Mouse (Mus musculus) cortical plate, adult 2 months (tissue): ENCODE measurements around the gene Ino80e. TPM values are rescaled to one million over a fixed set of nuclear protein-coding genes. Genes with fewer than 3 reads are reported as not detected.
A peak's percentile ranks its signal among the peaks of the same experiment; 100 is the strongest.

Source experiments
- H3K27ac ChIP-seq: fragments of 200-500 bp; 2 replicates; pipeline ENCODE4 v1.5.1; 2012; ENCODE audit warnings: low read length, control low read depth, inconsistent platforms; ENCODE audit not compliant: insufficient read depth
- H3K4me1 ChIP-seq: fragments of 200-500 bp; 2 replicates; pipeline ENCODE4 v1.6.1; 2011; ENCODE audit warnings: low read length; ENCODE audit not compliant: control insufficient read depth, insufficient read depth
- H3K4me3 ChIP-seq: fragments of 200-500 bp; 2 replicates; pipeline ENCODE4 v1.5.1; 2011; ENCODE audit warnings: mild to moderate bottlenecking, low read length, control low read depth; ENCODE audit not compliant: insufficient read depth
- CTCF ChIP-seq: fragments of 200-500 bp; IDR thresholded peaks from 2 replicates; pipeline ENCODE4 v1.5.1; 2011; ENCODE audit warnings: mild to moderate bottlenecking, control low read depth, low read length; ENCODE audit not compliant: insufficient read depth; ENCODE audit errors: extremely low read depth
- POLR2A ChIP-seq: fragments of 200-500 bp; IDR thresholded peaks from 2 replicates; pipeline ENCODE4 v1.6.1; 2011; ENCODE audit warnings: mild to moderate bottlenecking, low read length, control low read depth; ENCODE audit not compliant: insufficient read depth; ENCODE audit errors: extremely low read depth
- polyA plus RNA-seq: library from polyadenylated mRNA; depleted of rRNA; stranded (reverse); fragments of >200 nt; gene quantifications from 2 replicates; pipeline ENCODE4 v1.2.3, GENCODE M21; 2012; rRNA removed

Gene Ino80e
- polyA plus RNA-seq, 1 experiment: 59.3 TPM

DNA sequence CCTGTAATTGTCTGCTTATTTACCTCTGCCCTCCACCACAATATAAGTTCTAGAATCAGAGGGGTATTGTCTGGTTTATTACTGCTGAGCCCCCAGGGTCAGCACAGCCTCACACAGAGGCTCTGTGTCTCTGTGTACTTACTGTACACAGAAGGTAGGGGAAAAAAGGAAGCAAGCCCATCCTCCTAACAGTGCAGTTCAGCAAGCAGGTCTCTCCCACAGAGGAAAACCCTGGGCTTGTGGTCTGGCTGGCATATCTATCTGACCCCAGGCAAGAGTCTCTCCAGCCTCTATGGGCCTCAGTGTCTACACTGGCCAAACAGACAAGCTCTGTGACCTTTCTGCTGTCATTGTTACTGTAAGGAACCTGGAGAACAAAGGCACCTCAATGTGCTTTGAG, 58.4 kb downstream of the Ino80e start:
- no peak for TF ChIP-seq POLR2A
- TF ChIP-seq CTCF: no peak
- no peak overlapping the region for H3K4me3 ChIP-seq
- no peaks in the 10 kb centered on the region; the same call in 1 of the 2 replicates for H3K4me1 ChIP-seq
- no peak overlapping the region for H3K27ac ChIP-seq

DNA sequence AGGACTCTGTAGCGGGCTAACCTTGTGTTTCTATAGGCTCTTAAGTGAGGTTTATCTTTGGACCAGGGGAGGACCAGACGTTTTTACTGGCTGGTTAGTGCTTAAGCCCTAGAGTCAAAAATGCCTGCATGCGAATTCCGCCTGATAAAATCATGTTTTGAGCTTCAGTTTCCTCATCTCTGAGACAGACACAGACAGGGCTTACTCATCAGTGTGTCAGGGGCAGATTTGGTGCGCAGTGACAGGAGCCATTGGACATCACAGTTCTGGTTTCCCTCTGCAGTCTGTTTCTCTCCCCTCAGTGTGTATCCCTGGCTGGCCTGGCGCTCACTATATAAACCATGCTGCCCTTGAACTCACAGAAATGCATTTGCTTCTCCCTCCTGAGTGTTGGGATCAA, 59.0 kb downstream of the Ino80e start:
- Histone ChIP-seq H3K27ac (no peak overlapping the region), H3K4me3 (no peak overlapping the region)
- TF ChIP-seq CTCF (no peak), POLR2A (no peak)

DNA sequence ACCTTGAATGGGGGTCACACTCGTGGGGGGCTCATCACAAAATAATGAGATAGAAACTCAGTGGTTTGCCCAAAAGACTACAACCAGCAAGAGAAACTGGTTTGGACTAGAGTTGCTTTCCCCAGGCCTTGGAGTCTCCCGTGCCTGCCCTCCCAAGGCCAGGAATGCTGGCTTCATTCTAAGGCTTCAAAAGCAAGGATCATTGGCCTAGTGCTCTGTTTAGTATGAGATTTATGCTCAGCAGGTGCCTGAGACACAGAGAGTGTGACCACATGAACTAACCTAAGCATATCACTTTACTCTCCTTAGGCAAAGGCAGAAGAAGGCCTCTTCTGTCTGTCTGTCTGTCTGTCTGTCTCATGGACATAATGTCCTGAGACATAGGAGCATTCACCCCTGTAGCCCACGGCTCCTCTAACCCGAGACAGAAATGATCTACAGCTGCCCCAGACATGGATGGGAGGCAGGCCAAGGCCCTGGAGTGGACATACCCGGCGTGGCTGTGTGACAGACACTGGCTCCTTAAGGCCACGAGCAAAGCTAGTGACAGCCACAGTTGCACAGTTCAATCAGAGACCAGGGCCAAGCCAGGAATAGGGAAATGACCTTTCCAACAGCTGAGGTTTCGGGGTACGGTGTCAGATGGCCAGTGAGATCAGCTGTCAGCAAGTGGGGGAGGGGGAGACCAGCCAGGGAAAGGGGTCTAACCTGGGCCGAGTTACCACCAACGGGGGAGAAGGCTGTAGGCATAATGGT, 59.9 kb downstream of the Ino80e start:
- Histone ChIP-seq H3K4me3 (no peak overlapping the region), H3K27ac (no peak overlapping the region), H3K4me1 (no peaks in the 10 kb centered on the region; the same call in 1 of the 2 replicates)
- TF ChIP-seq CTCF (no peak), POLR2A (no peak)

More for the DNA sequence above, 59.0 kb downstream of the Ino80e start:
- H3K4me1 ChIP-seq: no peaks in the 10 kb centered on the region; the same call in 1 of the 2 replicates

DNA sequence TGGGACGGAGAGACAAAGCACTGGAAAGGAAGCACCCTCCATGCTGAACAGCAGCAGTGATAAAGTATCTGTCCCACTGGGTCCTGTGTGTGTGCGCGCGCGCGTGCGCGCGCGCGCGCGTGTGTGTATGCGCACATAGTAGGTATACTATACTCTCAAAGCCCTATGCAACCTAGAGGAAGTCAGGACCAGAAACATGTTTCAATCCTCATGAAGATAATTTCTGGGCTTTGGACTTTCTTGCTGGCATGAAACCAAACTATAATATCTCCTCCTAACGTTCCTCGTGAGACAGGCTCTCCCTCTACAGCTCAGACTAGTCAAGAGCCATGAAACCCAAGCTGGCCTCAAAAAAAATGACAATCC, 61.1 kb downstream of the Ino80e start:
- Histone ChIP-seq H3K27ac (peak overlapping the region; percentile 92; the same call in 1 of the 2 replicates), H3K4me3 (no peak overlapping the region)
- TF ChIP-seq POLR2A: no peak
- no peak for TF ChIP-seq CTCF

More for the DNA sequence above, 61.1 kb downstream of the Ino80e start:
- H3K4me1 ChIP-seq: no peaks in the 10 kb centered on the region; the same call in 1 of the 2 replicates

Other genes with a start within 250 kb of the Ino80e start
- 21.6 and 23.1 TPM in 2 replicates for gene Nupr1, start 231.5 kb downstream of the Ino80e start, polyA plus RNA-seq
- 38.1 and 43.4 TPM in 2 replicates for gene Sgf29, start 213.1 kb downstream of the Ino80e start, polyA plus RNA-seq
- gene Sult1a1, start 185.9 kb downstream of the Ino80e start, polyA plus RNA-seq: 14.1 and 16.5 TPM in 2 replicates
- 51.2 and 55.8 TPM in 2 replicates for gene Bola2, start 167.0 kb downstream of the Ino80e start, polyA plus RNA-seq
- gene Slx1b, start 166.6 kb downstream of the Ino80e start, polyA plus RNA-seq: 31.2 and 33.8 TPM in 2 replicates
- 204 and 218 TPM in 2 replicates for gene Coro1a, start 154.6 kb downstream of the Ino80e start, polyA plus RNA-seq
- gene Mapk3, start 102.8 kb downstream of the Ino80e start, polyA plus RNA-seq: 246 and 283 TPM in 2 replicates
- gene Gdpd3, start 96.0 kb downstream of the Ino80e start, polyA plus RNA-seq: 2.5 and 3.1 TPM in 2 replicates
- gene Ypel3, start 85.4 kb downstream of the Ino80e start, polyA plus RNA-seq: 539 and 545 TPM in 2 replicates
- gene Tbx6, start 80.9 kb downstream of the Ino80e start, polyA plus RNA-seq: 1.4 and 1.6 TPM in 2 replicates
- gene Ppp4c, start 69.9 kb downstream of the Ino80e start, polyA plus RNA-seq: 75.4 and 77.7 TPM in 2 replicates
- gene Fam57b, start 64.7 kb downstream of the Ino80e start, polyA plus RNA-seq: 108 and 124 TPM in 2 replicates
- gene 4930451I11Rik, start 30.7 kb downstream of the Ino80e start, polyA plus RNA-seq: 0.67 TPM in 1 of 2 replicates, not detected in the other
- 45.9 and 52.6 TPM in 2 replicates for gene Doc2a, start 15.0 kb downstream of the Ino80e start, polyA plus RNA-seq
- 58.5 and 69.2 TPM in 2 replicates for gene Hirip3, start 405 bp downstream of the Ino80e start, polyA plus RNA-seq
- gene Taok2, start 22.3 kb upstream of the Ino80e start, polyA plus RNA-seq: 103 and 104 TPM in 2 replicates
- gene Tmem219, start 60.5 kb upstream of the Ino80e start, polyA plus RNA-seq: 31.9 and 35.9 TPM in 2 replicates
- gene Kctd13, start 66.5 kb upstream of the Ino80e start, polyA plus RNA-seq: 188 and 198 TPM in 2 replicates
- gene Asphd1, start 87.2 kb upstream of the Ino80e start, polyA plus RNA-seq: 55.7 and 63.8 TPM in 2 replicates
- gene Sez6l2, start 88.2 kb upstream of the Ino80e start, polyA plus RNA-seq: 236 and 261 TPM in 2 replicates
- gene Cdipt, start 113.5 kb upstream of the Ino80e start, polyA plus RNA-seq: 252 and 253 TPM in 2 replicates
- gene Cdiptos, start 113.7 kb upstream of the Ino80e start, polyA plus RNA-seq: 1.1 and 2.0 TPM in 2 replicates
- gene Mvp, start 152.2 kb upstream of the Ino80e start, polyA plus RNA-seq: 8.0 and 8.2 TPM in 2 replicates
- gene Pagr1b, start 154.1 kb upstream of the Ino80e start, polyA plus RNA-seq: 1.8 and 2.2 TPM in 2 replicates
- 41.1 and 50.4 TPM in 2 replicates for gene Pagr1a, start 155.0 kb upstream of the Ino80e start, polyA plus RNA-seq
- 97.1 and 109 TPM in 2 replicates for gene Gm42742, start 158.7 kb upstream of the Ino80e start, polyA plus RNA-seq
- 371 and 405 TPM in 2 replicates for gene Prrt2, start 158.8 kb upstream of the Ino80e start, polyA plus RNA-seq
- gene Maz, start 164.7 kb upstream of the Ino80e start, polyA plus RNA-seq: 157 and 173 TPM in 2 replicates
- 8.6 and 10.1 TPM in 2 replicates for gene Kif22, start 180.1 kb upstream of the Ino80e start, polyA plus RNA-seq
- gene Zg16, start 225.0 kb upstream of the Ino80e start, polyA plus RNA-seq: 0.31 TPM in 1 of 2 replicates, not detected in the other
- gene AI467606, start 229.0 kb upstream of the Ino80e start, polyA plus RNA-seq: 2.6 and 2.8 TPM in 2 replicates